ENCODE assay signal across 9 mouse cellular contexts in the genomic region with DNA sequence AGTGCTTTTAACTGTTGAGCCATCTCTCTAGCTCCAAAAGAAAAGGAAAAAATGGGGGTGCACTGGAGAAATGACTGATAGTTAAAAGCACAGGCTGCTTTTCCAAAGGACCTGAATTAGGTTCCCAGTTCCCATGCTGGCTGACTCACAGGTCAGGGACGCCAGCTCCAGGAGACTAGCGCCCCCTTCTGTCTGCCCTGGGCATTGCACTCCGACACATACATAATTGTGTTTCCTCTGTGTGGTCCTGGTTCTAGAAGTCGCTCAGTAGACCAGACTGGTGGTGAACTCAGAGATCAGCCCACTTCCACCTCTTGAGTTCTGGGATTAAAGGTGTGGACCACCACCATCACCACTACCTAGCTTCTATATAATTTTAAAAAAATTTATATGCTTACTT. TPM values are rescaled to one million over a fixed set of nuclear protein-coding genes. Genes with fewer than 3 reads are reported as not detected.
DNase-seq lines count a peak whose midpoint lies in the region; ATAC-seq and TF ChIP-seq lines count a peak whose summit lies in the region.
"Had no signal": no experiment of that assay in that cellular context is flagged by ENCODE, and none has a peak within 500 bp of the region (broad histone marks: within the 10 kb centered on the region; RNA-seq: fewer than 3 reads in every experiment).

No protein-coding gene starts in this region.

- no peak for ATAC-seq in midbrain, embryonic 16.5 days
- no peak for ATAC-seq in stomach, postnatal 0 days (ENCODE audit: low FRiP score, low TSS enrichment)

- no peaks in the 10 kb centered on the region for H3K9me3 ChIP-seq in midbrain, embryonic 10.5 days (replicated peaks)
- H3K9me3 ChIP-seq in midbrain, embryonic 16.5 days (replicated peaks; ENCODE audit: control insufficient read depth, low read length, poor library complexity, severe bottlenecking), result no peaks in the 10 kb centered on the region
- no peaks in the 10 kb centered on the region for H3K9me3 ChIP-seq in stomach, postnatal 0 days (ENCODE audit: control insufficient read depth, low read length)

- H3K4me1 ChIP-seq in heart, adult 2 months (ENCODE audit: control insufficient read depth, insufficient read depth, low read length), result no peaks in the 10 kb centered on the region; the same call in 1 of the 2 replicates
- H3K4me1 ChIP-seq in midbrain, embryonic 10.5 days, result peaks cover 34% of the 10 kb centered on the region
- peaks cover 50% of the 10 kb centered on the region for H3K4me1 ChIP-seq in midbrain, embryonic 16.5 days (ENCODE audit: control insufficient read depth, insufficient read depth, low read length)
- H3K4me1 ChIP-seq in stomach, postnatal 0 days (replicated peaks; ENCODE audit: control insufficient read depth, insufficient read depth), result no peaks in the 10 kb centered on the region

- no peak overlapping the region for H3K4me2 ChIP-seq in midbrain, embryonic 16.5 days (ENCODE audit: low read length)
- no peak overlapping the region for H3K4me2 ChIP-seq in stomach, postnatal 0 days (replicated peaks; ENCODE audit: low read depth)

- TF ChIP-seq POLR2A in heart, adult 2 months (IDR thresholded peaks at IDR 0.05; ENCODE audit: insufficient read depth, low read depth, low read length), result no peak

- TF ChIP-seq CTCF in heart, adult 2 months (IDR thresholded peaks at IDR 0.05), result peak; percentile 61
- TF ChIP-seq CTCF in stomach, postnatal 0 days (IDR thresholded peaks at IDR 0.05; ENCODE audit: low read depth), result peak; percentile 58

- no peak for DNase-seq in heart, adult 2 months
- DNase-seq in heart, adult 9 months (ENCODE audit: low spot score in 2 of 2), result no peak
- peak; percentile 16 for DNase-seq in midbrain, embryonic 10.5 days (ENCODE audit: low spot score)
- DNase-seq in NIH3T3 (ENCODE audit: low read depth) (peak; percentile 51), MN1 (ENCODE audit: low spot score) (no peak)
- no peak for DNase-seq in stomach, postnatal 0 days (ENCODE audit: low spot score)
- no peak for DNase-seq in heart, adult 11 months
- DNase-seq: layer of hippocampus, postnatal 36 days had no signal

- H3K4me3 ChIP-seq in heart, adult 2 months, result no peak overlapping the region
- H3K4me3 ChIP-seq in midbrain, embryonic 10.5 days, result no peak overlapping the region
- H3K4me3 ChIP-seq in midbrain, embryonic 16.5 days (ENCODE audit: low read depth, low read length), result no peak overlapping the region
- H3K4me3 ChIP-seq in stomach, postnatal 0 days (ENCODE audit: low read depth, low read length), result no peak overlapping the region

- no peaks in the 10 kb centered on the region for H3K27me3 ChIP-seq in heart, adult 2 months (ENCODE audit: control insufficient read depth, insufficient read depth, low read length)
- peaks cover 10% of the 10 kb centered on the region; the same call in 1 of the 2 replicates for H3K27me3 ChIP-seq in midbrain, embryonic 10.5 days (ENCODE audit: low read depth, poor library complexity, severe bottlenecking)
- H3K27me3 ChIP-seq in midbrain, embryonic 16.5 days (ENCODE audit: control insufficient read depth, insufficient read depth, low read depth, low read length), result no peaks in the 10 kb centered on the region
- H3K27me3 ChIP-seq in stomach, postnatal 0 days (ENCODE audit: control insufficient read depth, insufficient read depth, low read length), result no peaks in the 10 kb centered on the region

- no peaks in the 10 kb centered on the region for H3K79me2 ChIP-seq in heart, adult 2 months (replicated peaks; ENCODE audit: control insufficient read depth, insufficient read depth, low read length)

- whole genome bisulfite sequencing in heart, adult 2 months, result 51% methylated on average over 4 of the region's 4 CpGs
- WGBS in midbrain, embryonic 10.5 days, result 39% methylated on average over 4 of the region's 4 CpGs
- 52% methylated on average over 4 of the region's 4 CpGs for WGBS in midbrain, embryonic 16.5 days
- 54% methylated on average over 4 of the region's 4 CpGs for WGBS in stomach, postnatal 0 days

- TF ChIP-seq EP300 in heart, adult 2 months (IDR thresholded peaks at IDR 0.05; ENCODE audit: insufficient read depth, low read depth, low read length), result no peak
- TF ChIP-seq EP300 in stomach, postnatal 0 days (optimal IDR thresholded peaks at IDR 0.05), result no peak

- H3K27ac ChIP-seq in heart, adult 2 months, result no peak overlapping the region
- no peak overlapping the region for H3K27ac ChIP-seq in midbrain, embryonic 10.5 days (replicated peaks)
- H3K27ac ChIP-seq in midbrain, embryonic 16.5 days (ENCODE audit: low read length), result no peak overlapping the region
- H3K27ac ChIP-seq in stomach, postnatal 0 days (replicated peaks), result no peak overlapping the region

- H3K36me3 ChIP-seq in heart, adult 2 months (ENCODE audit: control insufficient read depth, insufficient read depth, low read length), result no peaks in the 10 kb centered on the region
- H3K36me3 ChIP-seq in midbrain, embryonic 10.5 days, result no peaks in the 10 kb centered on the region
- H3K36me3 ChIP-seq in midbrain, embryonic 16.5 days (ENCODE audit: control insufficient read depth, insufficient read depth, low read length), result no peaks in the 10 kb centered on the region
- H3K36me3 ChIP-seq in stomach, postnatal 0 days (ENCODE audit: control insufficient read depth, insufficient read depth, low read length), result no peaks in the 10 kb centered on the region

- intact Hi-C loops in heart, adult 2 months (cut with DNase I), result no loop called here

- no peak overlapping the region for H3K9ac ChIP-seq in heart, adult 2 months (ENCODE audit: low read depth, low read length)
- no peak overlapping the region for H3K9ac ChIP-seq in midbrain, embryonic 16.5 days (ENCODE audit: low read depth, low read length)
- no peak overlapping the region for H3K9ac ChIP-seq in stomach, postnatal 0 days (ENCODE audit: low read length)

RNA-seq across cellular contexts. Expression of gene Pnmal2, which starts 7.2 kb away (rescaled TPM):
- 1 to 10 TPM; 3.8 to 4.1 TPM for total RNA-seq in heart, adult 2 months (2021)
- polyA plus RNA-seq in heart, adult 2 months (2012; rRNA removed), result 3.5 and 4.4 TPM in 2 replicates
- polyA plus RNA-seq in midbrain, embryonic 10.5 days (2016; fragmentation: Nextera tagmentation; extraction: Ambion mirVana), result 4.1 and 11.7 TPM in 2 replicates
- 186 and 206 TPM in 2 replicates for polyA plus RNA-seq in midbrain, embryonic 16.5 days (2015; fragmentation: Nextera tagmentation; extraction: Ambion mirVana)
- 4.7 and 4.8 TPM in 2 replicates for polyA plus RNA-seq in stomach, postnatal 0 days (2015; fragmentation: Nextera tagmentation; extraction: Ambion mirVana)

RNA-seq across cellular contexts. Expression of gene Calm3, which starts 13.4 kb away (rescaled TPM):
- total RNA-seq in heart, adult 2 months (2021), result 100 to 1,000 TPM; 168 to 175 TPM
- polyA plus RNA-seq in heart, adult 2 months (2012; rRNA removed), result 163 and 206 TPM in 2 replicates
- polyA plus RNA-seq in midbrain, embryonic 10.5 days (2016; fragmentation: Nextera tagmentation; extraction: Ambion mirVana), result 174 and 180 TPM in 2 replicates
- polyA plus RNA-seq in midbrain, embryonic 16.5 days (2015; fragmentation: Nextera tagmentation; extraction: Ambion mirVana), result 405 and 443 TPM in 2 replicates
- 49.1 and 58.7 TPM in 2 replicates for polyA plus RNA-seq in stomach, postnatal 0 days (2015; fragmentation: Nextera tagmentation; extraction: Ambion mirVana)

RNA-seq across cellular contexts. Expression of gene Pnmal1, which starts 22.2 kb away (rescaled TPM):
- under 1 TPM in 1 of 2 experiments, not detected in 1; 0.11 TPM for total RNA-seq in heart, adult 2 months (2021)
- polyA plus RNA-seq in heart, adult 2 months (2012; rRNA removed), result 0.06 TPM in 2 replicates
- polyA plus RNA-seq in midbrain, embryonic 10.5 days (2016; fragmentation: Nextera tagmentation; extraction: Ambion mirVana), result 9.8 and 17.4 TPM in 2 replicates
- 83.1 and 89.5 TPM in 2 replicates for polyA plus RNA-seq in midbrain, embryonic 16.5 days (2015; fragmentation: Nextera tagmentation; extraction: Ambion mirVana)
- 1.7 and 1.8 TPM in 2 replicates for polyA plus RNA-seq in stomach, postnatal 0 days (2015; fragmentation: Nextera tagmentation; extraction: Ambion mirVana)

RNA-seq across cellular contexts. Expression of gene Ptgir, which starts 31.0 kb away (rescaled TPM):
- total RNA-seq in heart, adult 2 months (2021), result 1 to 10 TPM; 1.9 to 2.9 TPM
- 5.2 and 7.4 TPM in 2 replicates for polyA plus RNA-seq in heart, adult 2 months (2012; rRNA removed)
- 0.17 and 0.56 TPM in 2 replicates for polyA plus RNA-seq in midbrain, embryonic 10.5 days (2016; fragmentation: Nextera tagmentation; extraction: Ambion mirVana)
- polyA plus RNA-seq in midbrain, embryonic 16.5 days (2015; fragmentation: Nextera tagmentation; extraction: Ambion mirVana), result 0.22 and 0.23 TPM in 2 replicates
- polyA plus RNA-seq in stomach, postnatal 0 days (2015; fragmentation: Nextera tagmentation; extraction: Ambion mirVana), result 1.5 and 1.6 TPM in 2 replicates
- total RNA-seq: layer of hippocampus, postnatal 36 days had no signal

RNA-seq across cellular contexts. Expression of gene Gm42372, which starts 45.6 kb away (rescaled TPM):
- not detected for total RNA-seq in heart, adult 2 months (2021)
- polyA plus RNA-seq in heart, adult 2 months (2012; rRNA removed), result 0.03 TPM in 1 of 2 replicates, not detected in the other
- polyA plus RNA-seq in midbrain, embryonic 10.5 days (2016; fragmentation: Nextera tagmentation; extraction: Ambion mirVana), result 1.3 TPM in 2 replicates
- polyA plus RNA-seq in midbrain, embryonic 16.5 days (2015; fragmentation: Nextera tagmentation; extraction: Ambion mirVana), result 7.2 and 7.3 TPM in 2 replicates
- 0.15 and 0.16 TPM in 2 replicates for polyA plus RNA-seq in stomach, postnatal 0 days (2015; fragmentation: Nextera tagmentation; extraction: Ambion mirVana)

Comparison
In these comparisons a context has a peak if more than half of its experiments do, and no peak if none do; other contexts are left out.
1. RNA of gene Pnmal2, which starts 7.2 kb away (polyA plus RNA-seq): 186 to 206 TPM in midbrain, embryonic 16.5 days; 4.7 to 4.8 TPM in stomach, postnatal 0 days, 4.1 to 11.7 TPM in midbrain, embryonic 10.5 days and 3.5 to 4.4 TPM in heart, adult 2 months; every median in the first group is over 10 times any median in the second.
2. DNase-seq: peak in midbrain, embryonic 10.5 days (single experiment) and NIH3T3 (single experiment); none in heart, adult 2 months (0 of 2), heart, adult 9 months (0 of 2), stomach, postnatal 0 days (single experiment), MN1 (single experiment) and heart, adult 11 months (single experiment).